17 mouse cellular contexts compared by ENCODE assay signal in the genomic region with DNA sequence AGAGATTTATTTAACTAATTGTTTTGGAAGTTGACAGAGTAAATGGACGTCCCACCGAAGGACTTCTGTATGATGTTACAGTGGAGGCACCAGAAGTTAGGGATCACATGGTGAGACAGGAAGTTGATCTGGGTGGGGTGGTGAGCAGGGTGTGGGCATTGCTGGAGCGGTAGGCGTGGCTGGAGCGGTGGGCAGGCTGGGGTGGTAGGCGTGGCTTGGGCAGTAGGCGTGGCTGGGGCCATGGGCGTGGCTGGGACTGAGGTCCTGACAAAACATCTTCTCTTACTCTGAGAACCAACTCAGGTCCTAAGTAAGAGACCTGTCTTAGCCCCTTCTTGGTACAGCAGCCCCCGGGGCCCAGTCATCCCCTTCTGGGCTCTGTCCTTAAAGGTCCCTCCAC.
"Had no signal": no experiment of that assay in that cellular context is flagged by ENCODE, and none has a peak within 500 bp of the region (broad histone marks: within the 10 kb centered on the region; RNA-seq: fewer than 3 reads in every experiment).

No protein-coding gene starts in this region.

- H3K9me3 ChIP-seq: limb, embryonic 13.5 days; liver, embryonic 15.5 days; midbrain, embryonic 15.5 days had no signal

- H3K9ac ChIP-seq: limb, embryonic 13.5 days; liver, embryonic 15.5 days; lung, embryonic 14.5 days; midbrain, embryonic 15.5 days had no signal

- H3K36me3 ChIP-seq: limb, embryonic 13.5 days; liver, embryonic 15.5 days; midbrain, embryonic 15.5 days had no signal

- DNase-seq: kidney, adult 11 months; kidney, adult 9 months; kidney, postnatal 36 days; layer of hippocampus, adult 9-11 months; layer of hippocampus, postnatal 36 days; lung, embryonic 14.5 days; lung, postnatal 4 days; right cerebral cortex, postnatal 14 days; thymus, adult 2 months; thymus, postnatal 25 days had no signal

- H3K4me1 ChIP-seq: liver, embryonic 15.5 days; megakaryocyte, embryonic 14.5 days; midbrain, embryonic 15.5 days had no signal

- H3K4me2 ChIP-seq: limb, embryonic 13.5 days; liver, embryonic 15.5 days; lung, embryonic 14.5 days; midbrain, embryonic 11.5 days; midbrain, embryonic 15.5 days had no signal

- H3K4me3 ChIP-seq: limb, embryonic 13.5 days; liver, embryonic 15.5 days; megakaryocyte, embryonic 14.5 days; midbrain, embryonic 15.5 days had no signal

- H3K27ac ChIP-seq: kidney, postnatal 0 days; limb, embryonic 13.5 days; liver, embryonic 15.5 days; midbrain, embryonic 15.5 days; stomach, postnatal 0 days had no signal

- ATAC-seq: midbrain, embryonic 15.5 days had no signal

- H3K27me3 ChIP-seq: limb, embryonic 13.5 days; liver, embryonic 15.5 days; megakaryocyte, embryonic 14.5 days; midbrain, embryonic 15.5 days had no signal
